9 mouse cellular contexts compared by ENCODE assay signal in the genomic region with DNA sequence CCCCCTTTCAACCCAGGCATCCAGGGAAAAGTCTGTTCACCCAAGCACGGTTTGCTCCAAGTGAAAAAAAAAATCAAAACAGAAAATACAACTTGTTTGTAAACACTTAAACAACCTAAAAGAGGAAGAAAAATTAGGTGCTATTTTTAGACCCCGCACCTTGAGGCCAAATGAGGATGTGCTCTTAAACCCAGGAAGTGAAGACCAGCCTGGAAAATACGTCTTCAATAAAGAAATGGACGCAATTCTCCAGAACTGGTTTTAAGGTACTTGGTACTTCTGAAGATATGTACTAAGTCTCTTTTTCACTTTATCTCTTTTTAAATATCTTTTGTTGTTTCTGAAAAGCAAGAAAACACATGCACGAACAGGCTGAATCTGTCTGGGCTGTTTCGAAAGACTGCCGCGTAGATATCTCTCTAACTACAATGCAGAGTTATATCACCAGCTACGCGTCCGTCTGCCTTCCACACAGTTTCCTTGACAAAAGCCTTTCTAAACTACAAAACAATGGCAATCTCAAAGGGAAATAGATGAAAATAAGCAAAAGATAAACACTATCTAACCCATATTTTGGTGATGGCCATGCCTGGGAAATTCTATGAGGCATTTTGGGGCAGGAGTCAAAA. TPM values are rescaled to one million over a fixed set of nuclear protein-coding genes. Genes with fewer than 3 reads are reported as not detected.
A peak's percentile ranks its signal among the peaks of the same experiment; 100 is the strongest.
DNase-seq lines count a peak whose midpoint lies in the region; ATAC-seq and TF ChIP-seq lines count a peak whose summit lies in the region.
"Had no signal": no experiment of that assay in that cellular context is flagged by ENCODE, and none has a peak within 500 bp of the region (broad histone marks: within the 10 kb centered on the region; RNA-seq: fewer than 3 reads in every experiment).

No protein-coding gene starts in this region.

- in situ Hi-C loops in CH12.LX (cut with MboI; ENCODE audit: low pct_ligation_motif_present, low pct_unique_long_range_greater_than_20kb, low sequenced_read_pairs) = no loop called here

- TF ChIP-seq EP300 in heart, adult 2 months (IDR thresholded peaks at IDR 0.05; ENCODE audit: insufficient read depth, low read depth, low read length) = no peak
- TF ChIP-seq EP300 in CH12.LX (IDR thresholded peaks at IDR 0.05; ENCODE audit: low read length) = no peak

- no peak overlapping the region for H3K9ac ChIP-seq in heart, adult 2 months (ENCODE audit: low read depth, low read length)
- no peak overlapping the region for H3K9ac ChIP-seq in CH12.LX (ENCODE audit: insufficient read depth, low read depth)
- no peak overlapping the region for H3K9ac ChIP-seq in hindbrain, embryonic 15.5 days

- 30% methylated on average over 11 of the region's 11 CpGs for whole genome bisulfite sequencing in heart, adult 2 months
- 77% methylated on average over 11 of the region's 11 CpGs for WGBS in hindbrain, embryonic 15.5 days

- DNase-seq in heart, adult 2 months = no peak
- no peak for DNase-seq in heart, adult 9 months (ENCODE audit: low spot score in 2 of 2)
- peak; percentile 3 for DNase-seq in CH12.LX (ENCODE audit: extremely low read depth)
- DNase-seq in thymus, postnatal 36 days = no peak
- DNase-seq in urinary bladder, postnatal 25 days (ENCODE audit: low spot score) = no peak
- no peak for DNase-seq in embryo, embryonic 10.5 days (ENCODE audit: low spot score)
- DNase-seq: cerebellum, adult 8-10 months had no signal

- TF ChIP-seq POLR2A in heart, adult 2 months (IDR thresholded peaks at IDR 0.05; ENCODE audit: insufficient read depth, low read depth, low read length) = no peak
- TF ChIP-seq POLR2A in CH12.LX (IDR thresholded peaks at IDR 0.05; ENCODE audit: low read depth, low read length) = no peak

- no peaks in the 10 kb centered on the region for H3K27me3 ChIP-seq in heart, adult 2 months (ENCODE audit: control insufficient read depth, insufficient read depth, low read length)
- no peaks in the 10 kb centered on the region for H3K27me3 ChIP-seq in CH12.LX (replicated peaks)
- H3K27me3 ChIP-seq in hindbrain, embryonic 15.5 days = no peaks in the 10 kb centered on the region

- peak; percentile 38 for TF ChIP-seq CTCF in heart, adult 2 months (IDR thresholded peaks at IDR 0.05)
- TF ChIP-seq CTCF in CH12.LX (conservative IDR thresholded peaks at IDR 0.05 in 1 of 2, IDR thresholded peaks at IDR 0.05 in 1 of 2; ENCODE audit: low read depth in 2 of 2, low read length in 2 of 2) = no peak

- no peaks in the 10 kb centered on the region for H3K9me3 ChIP-seq in CH12.LX (replicated peaks; ENCODE audit: low read length)
- H3K9me3 ChIP-seq in hindbrain, embryonic 15.5 days = no peaks in the 10 kb centered on the region

- no peak overlapping the region for H3K4me2 ChIP-seq in CH12.LX (ENCODE audit: insufficient read depth, low read depth, poor library complexity, severe bottlenecking)
- H3K4me2 ChIP-seq in hindbrain, embryonic 15.5 days = peak overlapping the region; percentile 39

- no peaks in the 10 kb centered on the region for H3K79me2 ChIP-seq in heart, adult 2 months (replicated peaks; ENCODE audit: control insufficient read depth, insufficient read depth, low read length)
- no peaks in the 10 kb centered on the region for H3K79me2 ChIP-seq in CH12.LX (replicated peaks; ENCODE audit: control insufficient read depth, extremely low read depth, insufficient read depth, poor library complexity, severe bottlenecking)

- no peak for ATAC-seq in hindbrain, embryonic 15.5 days (ENCODE audit: low FRiP score, low read depth)
- peak; percentile 66 for ATAC-seq in megakaryocyte-erythroid progenitor cell, adult 5-6 weeks (replicated peaks; ENCODE audit: low FRiP score, low TSS enrichment, poor library complexity, severe bottlenecking)

- H3K4me3 ChIP-seq in heart, adult 2 months = peak overlapping the region; percentile 33
- no peak overlapping the region for H3K4me3 ChIP-seq in CH12.LX (replicated peaks in 1 of 3; ENCODE audit: low read depth in 2 of 3, low read length in 2 of 3, poor library complexity in 1 of 3)
- no peak overlapping the region; the same call in 1 of the 2 replicates for H3K4me3 ChIP-seq in hindbrain, embryonic 15.5 days

- peak overlapping the region; percentile 84 for H3K27ac ChIP-seq in heart, adult 2 months
- H3K27ac ChIP-seq in CH12.LX (ENCODE audit: insufficient read depth, low read depth) = no peak overlapping the region
- H3K27ac ChIP-seq in hindbrain, embryonic 15.5 days (replicated peaks) = no peak overlapping the region

- peaks cover 21% of the 10 kb centered on the region for H3K36me3 ChIP-seq in heart, adult 2 months (ENCODE audit: control insufficient read depth, insufficient read depth, low read length)
- H3K36me3 ChIP-seq in CH12.LX (replicated peaks in 1 of 2; ENCODE audit: control insufficient read depth in 1 of 2, insufficient read depth in 1 of 2, low read length in 1 of 2) = no peaks in the 10 kb centered on the region
- H3K36me3 ChIP-seq in hindbrain, embryonic 15.5 days = no peaks in the 10 kb centered on the region

- intact Hi-C loops in heart, adult 2 months (cut with DNase I) = loop anchor here (1.0 to 5.0 kb wide), 5 partner anchors 38 to 365 kb away; a partner anchor contains a TSS

- H3K4me1 ChIP-seq in heart, adult 2 months (ENCODE audit: control insufficient read depth, insufficient read depth, low read length) = peaks cover 18% of the 10 kb centered on the region
- peaks cover 0 to 10% of the 10 kb centered on the region in 2 experiments; a peak in 1 of 4 replicates for H3K4me1 ChIP-seq in CH12.LX (ENCODE audit: control insufficient read depth in 1 of 2, insufficient read depth in 2 of 2)
- H3K4me1 ChIP-seq in hindbrain, embryonic 15.5 days (replicated peaks) = peaks cover 9% of the 10 kb centered on the region; the same call in 1 of the 2 replicates

- dilution Hi-C loops in CH12.LX (cut with MboI; ENCODE audit: extremely low pct_ligation_motif_present, extremely low pct_unique_long_range_greater_than_20kb, low sequenced_read_pairs) = no loop called here

- no peak for TF ChIP-seq RAD21 in CH12.LX (IDR thresholded peaks at IDR 0.05; ENCODE audit: low read depth, low read length)

TF ChIP-seq in CH12.LX, 34 proteins besides CTCF, POLR2A, EP300 and RAD21:
- TF ChIP-seq MAFK (IDR thresholded peaks at IDR 0.05; ENCODE audit: insufficient replicate concordance, low read length) (no peak), CHD2 (IDR thresholded peaks at IDR 0.05; ENCODE audit: low read length) (no peak), NRF1 (IDR thresholded peaks at IDR 0.05; ENCODE audit: low read depth, low read length) (no peak), RCOR1 (conservative IDR thresholded peaks at IDR 0.05; ENCODE audit: low read depth, low read length) (no peak), MAZ (IDR thresholded peaks at IDR 0.05; ENCODE audit: low read depth, low read length) (no peak), BHLHE40 (IDR thresholded peaks at IDR 0.05; ENCODE audit: low read depth, low read length) (no peak), TCF12 (IDR thresholded peaks at IDR 0.05; ENCODE audit: low read depth, low read length) (no peak), ETS1 (conservative IDR thresholded peaks at IDR 0.05; ENCODE audit: low read depth, low read length) (no peak), MYC (IDR thresholded peaks at IDR 0.05; ENCODE audit: low read depth, low read length) (no peak), ELF1 (IDR thresholded peaks at IDR 0.05; ENCODE audit: low read depth, low read length) (no peak), MXI1 (IDR thresholded peaks at IDR 0.05; ENCODE audit: low read depth, low read length) (no peak), GABPA (IDR thresholded peaks at IDR 0.05; ENCODE audit: insufficient replicate concordance, low read depth, low read length) (no peak), USF1 (IDR thresholded peaks at IDR 0.05; ENCODE audit: low read depth, low read length) (no peak), NELFE (IDR thresholded peaks at IDR 0.05; ENCODE audit: low read depth, low read length) (no peak), POLR2AphosphoS2 (IDR thresholded peaks at IDR 0.05; ENCODE audit: low read depth, low read length) (no peak), SIN3A (IDR thresholded peaks at IDR 0.05; ENCODE audit: low read length) (no peak), IRF4 (IDR thresholded peaks at IDR 0.05; ENCODE audit: low read depth, low read length) (no peak), E2F4 (IDR thresholded peaks at IDR 0.05; ENCODE audit: insufficient replicate concordance, low read depth, low read length) (no peak)
TF ChIP-seq in CH12.LX: peak in this region for 0.

RNA-seq across cellular contexts. Expression of a gene that starts 37.7 kb away (rescaled TPM):
- 10 to 100 TPM; 23.2 to 25.6 TPM for total RNA-seq in heart, adult 2 months (2021)
- polyA plus RNA-seq in heart, adult 2 months (2012; rRNA removed) = 8.2 and 13.9 TPM in 2 replicates
- total RNA-seq in CH12.LX (2012; rRNA removed) = 2.6 and 3.9 TPM in 2 replicates
- 12.1 and 13.6 TPM in 2 replicates for total RNA-seq in CH12.LX (2014; rRNA removed)
- 4.3 and 5.9 TPM in 2 replicates for polyA plus RNA-seq in CH12.LX (2012; ENCODE audit: insufficient read length, low read depth)
- 12.1 and 15.2 TPM in 2 replicates for polyA plus RNA-seq in hindbrain, embryonic 15.5 days (2015; fragmentation: Nextera tagmentation; extraction: Ambion mirVana)
- 4.3 and 5.1 TPM in 2 replicates for total RNA-seq in megakaryocyte-erythroid progenitor cell, adult 5-6 weeks (2014; fragmentation: Nextera tagmentation)
- total RNA-seq in megakaryocyte-erythroid progenitor cell, adult 5-6 weeks (2017) = 23.2 and 37.4 TPM in 2 replicates
